Mouse (Mus musculus) hindbrain, embryonic 13.5 days (tissue): Measurements from ENCODE around the gene Wasf2. TPM values are rescaled to one million over a fixed set of nuclear protein-coding genes. Genes with fewer than 3 reads are reported as not detected.

Experiments
- ATAC-seq: fragments of 200-750 bp; cut with Nextera tagmentation; 2 replicates; pipeline ENCODE4 v1.8.0; 2017; ENCODE audit warnings: moderate TSS enrichment; ENCODE audit not compliant: low FRiP score
- H3K27ac ChIP-seq: fragments of 300-500 bp; sonication (generic); 2 replicates; pipeline ENCODE4 v1.5.1; 2015; ENCODE audit warnings: inconsistent platforms, mild to moderate bottlenecking, moderate library complexity
- H3K27me3 ChIP-seq: fragments of 300-500 bp; sonication (generic); 2 replicates; pipeline ENCODE4 v1.6.1; 2015; ENCODE audit warnings: mild to moderate bottlenecking, inconsistent platforms
- H3K36me3 ChIP-seq: fragments of 300-500 bp; sonication (generic); 2 replicates; pipeline ENCODE4 v1.6.1; 2015; ENCODE audit warnings: mild to moderate bottlenecking, inconsistent platforms
- H3K4me1 ChIP-seq: fragments of 300-500 bp; sonication (generic); replicated peaks from 2 replicates; pipeline ENCODE4 v1.6.1; 2015; ENCODE audit warnings: inconsistent platforms
- H3K4me2 ChIP-seq: fragments of 300-500 bp; sonication (generic); 2 replicates; pipeline ENCODE4 v1.6.1; 2015; ENCODE audit warnings: inconsistent platforms, mild to moderate bottlenecking, moderate library complexity
- H3K4me3 ChIP-seq: fragments of 300-500 bp; sonication (generic); 2 replicates; pipeline ENCODE4 v1.5.1; 2015; ENCODE audit warnings: mild to moderate bottlenecking, inconsistent platforms
- H3K9ac ChIP-seq: fragments of 300-500 bp; sonication (generic); 2 replicates; pipeline ENCODE4 v1.6.1; 2015; ENCODE audit warnings: mild to moderate bottlenecking, inconsistent platforms
- H3K9me3 ChIP-seq: fragments of 300-500 bp; sonication (generic); 2 replicates; pipeline ENCODE4 v1.6.1; 2016; ENCODE audit warnings: inconsistent platforms
- WGBS: fragments of 180-500 bp; shearing (Covaris S2); methylation state at CpG from one replicate; pipeline ENCODE4 v1.1.7; 2015; 5-methylcytosine and 5-hydroxymethylcytosine counted together
- polyA plus RNA-seq: library from polyadenylated mRNA; unstranded; fragments of >200 nt; fragmentation: Nextera tagmentation; extraction: Ambion mirVana; gene quantifications from 2 replicates; pipeline ENCODE4 v1.2.1, GENCODE M21; 2015

The Wasf2 gene
- polyA plus RNA-seq, 1 experiment from 2014 or later, result 35.4 TPM

- no peak overlapping the region for H3K4me3 ChIP-seq
- no peaks in the 10 kb centered on the region for H3K27me3 ChIP-seq
- 28% methylated on average over 18 of the region's 18 CpGs for WGBS
- 0 out of 2 replicates have a peak, but pooled peaks have one; percentile 18 for ATAC-seq
- peaks cover 34% of the 10 kb centered on the region for H3K4me1 ChIP-seq
- peak overlapping the region; percentile 85 for H3K27ac ChIP-seq
- H3K9ac ChIP-seq, result peak overlapping the region; percentile 43; the same call in 1 of the 2 replicates
- H3K36me3 ChIP-seq, result no peaks in the 10 kb centered on the region
- H3K4me2 ChIP-seq, result peak overlapping the region; percentile 10; the same call in 1 of the 2 replicates
- H3K9me3 ChIP-seq, result no peaks in the 10 kb centered on the region
Observed at GRCm38 (mm10) chr4:133117556-133118411, 12.5 kb upstream of the Wasf2 start.

- ATAC-seq, result no peak
- Histone ChIP-seq H3K36me3 (no peaks in the 10 kb centered on the region), H3K27me3 (no peaks in the 10 kb centered on the region), H3K9me3 (no peaks in the 10 kb centered on the region), H3K4me3 (no peak overlapping the region), H3K4me1 (peaks cover 34% of the 10 kb centered on the region), H3K4me2 (no peak overlapping the region), H3K27ac (no peak overlapping the region), H3K9ac (no peak overlapping the region)
- 90% methylated on average over 6 of the region's 6 CpGs for WGBS
Observed at GRCm38 (mm10) chr4:133118775-133119375, 11.4 kb upstream of the Wasf2 start.

- no peak for ATAC-seq
- Histone ChIP-seq H3K4me1 (peaks cover 34% of the 10 kb centered on the region), H3K36me3 (no peaks in the 10 kb centered on the region), H3K27me3 (no peaks in the 10 kb centered on the region), H3K4me3 (no peak overlapping the region), H3K27ac (no peak overlapping the region), H3K9ac (no peak overlapping the region), H3K9me3 (no peaks in the 10 kb centered on the region), H3K4me2 (no peak overlapping the region)
- 88% methylated on average over 6 of the region's 6 CpGs for WGBS
Observed at GRCm38 (mm10) chr4:133119579-133119978, 10.7 kb upstream of the Wasf2 start.

- Histone ChIP-seq H3K4me3 (no peak overlapping the region), H3K4me1 (peaks cover 31% of the 10 kb centered on the region), H3K9me3 (no peaks in the 10 kb centered on the region), H3K9ac (peak overlapping the region; percentile 51), H3K36me3 (no peaks in the 10 kb centered on the region), H3K27ac (peak overlapping the region; percentile 40; the same call in 1 of the 2 replicates), H3K27me3 (no peaks in the 10 kb centered on the region), H3K4me2 (peak overlapping the region; percentile 19; the same call in 1 of the 2 replicates)
- WGBS, result 10% methylated on average over 10 of the region's 11 CpGs
- ATAC-seq, result no peak
Observed at GRCm38 (mm10) chr4:133120833-133121321, 9.4 kb upstream of the Wasf2 start.

- ATAC-seq, result no peak
- Histone ChIP-seq H3K4me1 (peaks cover 26% of the 10 kb centered on the region), H3K27me3 (no peaks in the 10 kb centered on the region), H3K27ac (no peak overlapping the region), H3K9me3 (no peaks in the 10 kb centered on the region), H3K36me3 (no peaks in the 10 kb centered on the region), H3K9ac (no peak overlapping the region), H3K4me2 (no peak overlapping the region), H3K4me3 (no peak overlapping the region)
- WGBS, result no CpG with 5 or more reads among the region's 1 CpGs
Observed at GRCm38 (mm10) chr4:133121416-133121815, 8.9 kb upstream of the Wasf2 start.

- Histone ChIP-seq H3K27me3 (no peaks in the 10 kb centered on the region), H3K4me2 (no peak overlapping the region), H3K4me1 (peaks cover 21% of the 10 kb centered on the region), H3K9ac (no peak overlapping the region), H3K9me3 (no peaks in the 10 kb centered on the region), H3K27ac (no peak overlapping the region), H3K4me3 (no peak overlapping the region), H3K36me3 (no peaks in the 10 kb centered on the region)
- ATAC-seq, result no peak
- WGBS, result 48% methylated on average over 5 of the region's 5 CpGs
Observed at GRCm38 (mm10) chr4:133121974-133122637, 8.2 kb upstream of the Wasf2 start.

DNA sequence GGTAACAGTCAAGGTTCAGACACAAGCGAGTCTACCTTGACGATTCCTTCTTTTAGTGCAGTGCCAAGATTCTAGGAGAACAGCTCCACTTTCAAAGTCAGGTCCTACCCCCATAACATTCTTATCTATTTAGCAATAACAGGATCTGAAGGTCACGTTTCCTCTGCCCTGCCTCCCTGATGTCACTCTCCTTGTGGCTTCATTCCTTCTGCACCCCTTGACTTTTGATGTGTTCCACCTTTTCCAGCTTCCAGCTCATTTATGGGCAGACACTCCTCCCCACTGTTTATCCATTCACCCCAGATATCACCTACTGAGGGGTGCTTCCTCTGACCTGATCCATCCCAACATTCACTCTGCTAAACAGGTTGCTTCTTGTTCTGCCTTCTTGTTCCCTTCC lies 3.2 kb upstream of the Wasf2 start:
- H3K9me3 ChIP-seq, result no peaks in the 10 kb centered on the region
- H3K4me1 ChIP-seq, result peaks cover 22% of the 10 kb centered on the region
- no peak for ATAC-seq
- H3K9ac ChIP-seq, result no peak overlapping the region
- no peak overlapping the region for H3K4me3 ChIP-seq
- 97% methylated on average over 3 of the region's 3 CpGs for WGBS
- no peak overlapping the region for H3K27ac ChIP-seq
- no peak overlapping the region for H3K4me2 ChIP-seq
- H3K27me3 ChIP-seq, result no peaks in the 10 kb centered on the region
- H3K36me3 ChIP-seq, result no peaks in the 10 kb centered on the region

DNA sequence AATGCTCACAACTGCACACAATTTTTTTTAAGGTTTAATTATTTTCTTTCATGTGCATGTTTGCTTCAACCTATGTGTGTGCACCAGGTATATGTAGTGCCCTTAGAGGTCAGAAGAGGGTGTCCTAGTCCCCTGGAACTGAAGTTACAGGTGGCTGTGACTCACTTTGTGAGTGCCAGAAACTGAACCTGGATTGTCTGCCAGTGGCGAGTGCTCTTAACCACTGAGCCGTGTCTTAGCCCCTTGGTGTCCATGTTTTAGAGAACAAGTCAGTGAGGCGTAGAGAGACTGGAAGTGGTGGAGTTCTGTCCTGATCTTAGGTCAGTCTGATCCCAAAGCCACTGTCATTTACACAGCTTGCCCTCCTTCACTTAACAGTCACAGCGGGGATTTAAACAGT lies 2.4 kb upstream of the Wasf2 start:
- H3K36me3 ChIP-seq, result no peaks in the 10 kb centered on the region
- WGBS, result 78% methylated on average over 4 of the region's 4 CpGs
- H3K4me1 ChIP-seq, result peaks cover 29% of the 10 kb centered on the region
- no peak for ATAC-seq
- no peak overlapping the region for H3K4me2 ChIP-seq
- no peaks in the 10 kb centered on the region for H3K27me3 ChIP-seq
- no peak overlapping the region for H3K27ac ChIP-seq
- H3K4me3 ChIP-seq, result no peak overlapping the region
- H3K9me3 ChIP-seq, result no peaks in the 10 kb centered on the region
- no peak overlapping the region for H3K9ac ChIP-seq

DNA sequence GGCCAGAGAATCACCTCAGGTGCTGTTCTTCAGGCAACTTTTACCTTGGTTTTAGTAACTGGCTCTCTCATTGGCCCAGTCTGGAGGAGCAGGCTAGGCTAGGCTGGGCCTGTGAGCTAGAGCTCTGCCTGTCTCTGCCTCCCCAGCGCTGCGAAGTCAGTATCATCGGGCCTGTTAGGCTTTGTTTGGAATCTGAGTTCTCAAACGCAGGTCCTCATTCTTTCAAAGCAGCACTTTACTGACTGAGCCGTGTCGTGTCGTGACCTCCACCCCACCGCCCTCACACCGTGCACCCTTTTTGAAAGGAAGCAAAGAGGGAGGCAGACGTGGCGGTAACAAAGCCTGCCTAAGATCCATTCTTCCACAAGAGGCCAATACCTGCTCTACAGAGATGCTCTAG lies 914 bp upstream of the Wasf2 start:
- Histone ChIP-seq H3K27me3 (no peaks in the 10 kb centered on the region), H3K4me1 (peaks cover 29% of the 10 kb centered on the region), H3K4me2 (peak overlapping the region; percentile 77), H3K4me3 (peak overlapping the region; percentile 94), H3K27ac (peak overlapping the region; percentile 55; the same call in 1 of the 2 replicates), H3K9me3 (no peaks in the 10 kb centered on the region), H3K9ac (peak overlapping the region; percentile 63), H3K36me3 (no peaks in the 10 kb centered on the region)
- no peak for ATAC-seq
- 29% methylated on average over 11 of the region's 11 CpGs for WGBS

- Histone ChIP-seq H3K9ac (peak overlapping the region; percentile 84), H3K36me3 (no peaks in the 10 kb centered on the region), H3K4me2 (peak overlapping the region; percentile 77), H3K4me1 (peaks cover 29% of the 10 kb centered on the region), H3K27ac (peak overlapping the region; percentile 78), H3K27me3 (no peaks in the 10 kb centered on the region), H3K9me3 (no peaks in the 10 kb centered on the region), H3K4me3 (peak overlapping the region; percentile 94)
- ATAC-seq, result peak; percentile 23
- WGBS, result 7% methylated on average over 17 of the region's 17 CpGs
Observed at GRCm38 (mm10) chr4:133130890-133131741, 811 bp downstream of the Wasf2 start.

DNA sequence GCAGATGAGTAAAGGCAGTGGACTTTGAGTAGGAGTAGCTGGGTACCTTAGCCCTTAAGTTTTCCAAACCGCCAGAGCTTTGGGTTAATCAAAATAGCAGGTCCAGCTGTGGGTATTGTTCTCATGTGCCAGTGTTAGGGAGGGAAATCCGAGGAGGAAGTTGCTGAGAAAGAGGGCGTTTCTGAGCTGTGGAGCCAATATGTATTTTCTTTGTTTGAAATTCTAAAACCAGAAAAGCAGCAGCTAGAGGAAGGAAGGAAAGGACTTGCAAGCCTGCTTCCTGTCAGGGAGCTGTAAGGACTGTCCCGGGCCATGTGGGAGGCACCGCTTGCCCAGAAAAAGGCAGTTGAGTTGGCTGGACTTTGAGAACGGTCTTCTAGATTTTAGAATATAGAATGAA lies 1.7 kb downstream of the Wasf2 start:
- ATAC-seq, result no peak
- Histone ChIP-seq H3K27me3 (no peaks in the 10 kb centered on the region), H3K27ac (0 out of 2 replicates have a peak overlapping the region, but pooled peaks have one; percentile 14), H3K4me2 (peak overlapping the region; percentile 77), H3K36me3 (no peaks in the 10 kb centered on the region), H3K9ac (peak overlapping the region; percentile 84), H3K4me1 (peaks cover 29% of the 10 kb centered on the region), H3K4me3 (peak overlapping the region; percentile 94), H3K9me3 (no peaks in the 10 kb centered on the region)
- WGBS, result 33% methylated on average over 6 of the region's 6 CpGs
